Mouse (Mus musculus) limb, embryonic 11.5 days (tissue): ENCODE results near the gene Ulk4. TPM values are rescaled to one million over a fixed set of nuclear protein-coding genes. Genes with fewer than 3 reads are reported as not detected.
A peak's percentile ranks its signal among the peaks of the same experiment; 100 is the strongest.
"Not testable (repeated sequence)": the region's sequence is repeated elsewhere in the genome, so short reads cannot be mapped to it uniquely, and the experiment has no call there.

Source experiments
- ATAC-seq: fragments of 200-750 bp; cut with Nextera tagmentation; 2 replicates; pipeline ENCODE4 v1.8.0; 2017; ENCODE audit warnings: low read depth; ENCODE audit not compliant: insufficient number of reproducible peaks, low FRiP score, low TSS enrichment
- DNase-seq: peaks from one replicate; pipeline ENCODE4 v3.0.0-alpha.2; 2015; ENCODE audit warnings: low spot score
- H3K27ac ChIP-seq: fragments of 300-500 bp; sonication (generic); replicated peaks from 2 replicates; pipeline ENCODE4 v1.5.1; 2014; ENCODE audit warnings: low read depth, mild to moderate bottlenecking, low read length
- H3K27me3 ChIP-seq: fragments of 300-500 bp; sonication (generic); 2 replicates; pipeline ENCODE4 v1.6.1; 2014; ENCODE audit warnings: mild to moderate bottlenecking, low read length, mixed read lengths; ENCODE audit not compliant: control insufficient read depth, insufficient read depth
- H3K36me3 ChIP-seq: fragments of 300-500 bp; sonication (generic); 2 replicates; pipeline ENCODE4 v1.6.1; 2014; ENCODE audit warnings: mild to moderate bottlenecking, low read length, moderate library complexity, mixed read lengths; ENCODE audit not compliant: control insufficient read depth, insufficient read depth
- H3K4me1 ChIP-seq: fragments of 300-500 bp; sonication (generic); 2 replicates; pipeline ENCODE4 v1.6.1; 2014; ENCODE audit warnings: low read length, mixed read lengths; ENCODE audit not compliant: control insufficient read depth, insufficient read depth
- H3K4me2 ChIP-seq: fragments of 300-500 bp; sonication (generic); 2 replicates; pipeline ENCODE4 v1.6.1; 2014; ENCODE audit warnings: low read depth, mild to moderate bottlenecking, moderate library complexity; ENCODE audit not compliant: severe bottlenecking
- H3K4me3 ChIP-seq: fragments of 300-500 bp; sonication (generic); 2 replicates; pipeline ENCODE4 v1.5.1; 2014; ENCODE audit warnings: low read depth, low read length
- H3K9ac ChIP-seq: fragments of 300-500 bp; sonication (generic); 2 replicates; pipeline ENCODE4 v1.6.1; 2014; ENCODE audit warnings: mild to moderate bottlenecking, low read length
- H3K9me3 ChIP-seq: fragments of 300-500 bp; sonication (generic); 2 replicates; pipeline ENCODE4 v1.6.1; 2016; ENCODE audit warnings: low read length; ENCODE audit not compliant: control insufficient read depth
- WGBS: fragments of 180-500 bp; shearing (Covaris S2); extraction: QIAGEN DNeasy Blood & Tissue Kit; methylation state at CpG from one replicate; pipeline ENCODE4 v1.1.7; 2014; 5-methylcytosine and 5-hydroxymethylcytosine counted together
- polyA plus RNA-seq: library from polyadenylated mRNA; unstranded; fragments of >200 nt; fragmentation: Nextera tagmentation; extraction: Ambion mirVana; gene quantifications from 2 replicates; pipeline ENCODE4 v1.2.1, GENCODE M21; 2014

Ulk4 gene
- polyA plus RNA-seq, 1 experiment from 2014 or later = 147 TPM

GRCm38 (mm10) chr9:121240242-121240641, 36.8 kb downstream of the Ulk4 start:
- peak; percentile 50 for DNase-seq
- H3K36me3 ChIP-seq, H3K27ac ChIP-seq, H3K27me3 ChIP-seq, H3K4me1 ChIP-seq, ATAC-seq, H3K9ac ChIP-seq, H3K4me3 ChIP-seq, H3K9me3 ChIP-seq, H3K4me2 ChIP-seq: not testable (repeated sequence)
- WGBS = 8% methylated on average over 3 of the region's 5 CpGs

GRCm38 (mm10) chr9:121239571-121239970, 37.4 kb downstream of the Ulk4 start:
- ATAC-seq (no peak), DNase-seq (no peak)
- Histone ChIP-seq H3K4me1 (no peaks in the 10 kb centered on the region), H3K27ac (no peak overlapping the region), H3K27me3 (no peaks in the 10 kb centered on the region), H3K4me2 (no peak overlapping the region), H3K9me3 (no peaks in the 10 kb centered on the region; the same call in 1 of the 2 replicates), H3K36me3 (no peaks in the 10 kb centered on the region), H3K4me3 (no peak overlapping the region), H3K9ac (no peak overlapping the region)
- WGBS = 79% methylated on average over 6 of the region's 6 CpGs

GRCm38 (mm10) chr9:121218636-121219035, 58.4 kb downstream of the Ulk4 start:
- H3K36me3 ChIP-seq = no peaks in the 10 kb centered on the region
- H3K27me3 ChIP-seq = no peaks in the 10 kb centered on the region
- WGBS = 82% methylated on average over 11 of the region's 11 CpGs
- H3K9me3 ChIP-seq = no peaks in the 10 kb centered on the region; the same call in 1 of the 2 replicates
- no peak overlapping the region for H3K4me2 ChIP-seq
- H3K4me1 ChIP-seq = no peaks in the 10 kb centered on the region
- DNase-seq = peak; percentile 20
- H3K4me3 ChIP-seq = no peak overlapping the region
- no peak overlapping the region for H3K9ac ChIP-seq
- no peak for ATAC-seq
- H3K27ac ChIP-seq = no peak overlapping the region

GRCm38 (mm10) chr9:121218230-121218629, 58.8 kb downstream of the Ulk4 start:
- 91% methylated on average over 10 of the region's 10 CpGs for WGBS
- Histone ChIP-seq H3K36me3 (no peaks in the 10 kb centered on the region), H3K4me3 (no peak overlapping the region), H3K27ac (no peak overlapping the region), H3K9me3 (no peaks in the 10 kb centered on the region; the same call in 1 of the 2 replicates), H3K4me1 (no peaks in the 10 kb centered on the region), H3K27me3 (no peaks in the 10 kb centered on the region), H3K4me2 (no peak overlapping the region), H3K9ac (no peak overlapping the region)
- peak; percentile 16 for DNase-seq
- ATAC-seq = no peak

- Histone ChIP-seq H3K4me2 (no peak overlapping the region), H3K9ac (no peak overlapping the region), H3K4me1 (no peaks in the 10 kb centered on the region), H3K27ac (no peak overlapping the region), H3K9me3 (no peaks in the 10 kb centered on the region; the same call in 1 of the 2 replicates), H3K4me3 (no peak overlapping the region), H3K36me3 (no peaks in the 10 kb centered on the region), H3K27me3 (no peaks in the 10 kb centered on the region)
- DNase-seq (peak; percentile 15), ATAC-seq (no peak)
- 88% methylated on average over 10 of the region's 10 CpGs for WGBS
Measured at GRCm38 (mm10) chr9:121217742-121218141, 59.3 kb downstream of the Ulk4 start.

GRCm38 (mm10) chr9:121216536-121217320, 60.3 kb downstream of the Ulk4 start:
- Histone ChIP-seq H3K27ac (no peak overlapping the region), H3K4me2 (no peak overlapping the region), H3K36me3 (no peaks in the 10 kb centered on the region), H3K9ac (no peak overlapping the region), H3K27me3 (no peaks in the 10 kb centered on the region), H3K4me3 (no peak overlapping the region), H3K4me1 (no peaks in the 10 kb centered on the region), H3K9me3 (no peaks in the 10 kb centered on the region; the same call in 1 of the 2 replicates)
- no peak for ATAC-seq
- DNase-seq = peak; percentile 11
- WGBS = 79% methylated on average over 20 of the region's 20 CpGs

GRCm38 (mm10) chr9:121215349-121216000, 61.5 kb downstream of the Ulk4 start:
- Histone ChIP-seq H3K36me3 (no peaks in the 10 kb centered on the region), H3K9ac (no peak overlapping the region), H3K27me3 (no peaks in the 10 kb centered on the region), H3K4me2 (no peak overlapping the region), H3K4me3 (no peak overlapping the region), H3K27ac (no peak overlapping the region), H3K9me3 (no peaks in the 10 kb centered on the region; the same call in 1 of the 2 replicates), H3K4me1 (no peaks in the 10 kb centered on the region)
- ATAC-seq = 0 out of 2 replicates have a peak, but pooled peaks have one; percentile 35
- WGBS = 35% methylated on average over 3 of the region's 3 CpGs
- peak; percentile 80 for DNase-seq

GRCm38 (mm10) chr9:121212322-121212721, 64.7 kb downstream of the Ulk4 start:
- Histone ChIP-seq H3K4me1 (no peaks in the 10 kb centered on the region), H3K4me2 (no peak overlapping the region), H3K9ac (no peak overlapping the region), H3K27ac (no peak overlapping the region), H3K27me3 (no peaks in the 10 kb centered on the region), H3K9me3 (no peaks in the 10 kb centered on the region; the same call in 1 of the 2 replicates), H3K36me3 (no peaks in the 10 kb centered on the region), H3K4me3 (no peak overlapping the region)
- peak; percentile 21 for DNase-seq
- no peak for ATAC-seq
- 72% methylated on average over 3 of the region's 3 CpGs for WGBS
